Mouse (Mus musculus) neutrophil, adult 83 days (primary cell): Measurements from ENCODE around the gene Ift88. TPM values are rescaled to one million over a fixed set of nuclear protein-coding genes. Genes with fewer than 3 reads are reported as not detected.

Experiments
- total RNA-seq, 2 experiments: library from RNA; stranded (reverse); gene quantifications; one replicate each; pipeline ENCODE4 v1.2.4; 2023

The Ift88 gene
- 1 to 10 TPM; 2.3 to 3.1 TPM for total RNA-seq

GRCm38 (mm10) chr14:57423432-57424211, at the start of gene Ift88:
Gene Ift88, plus strand, starts transcription at chr14:57424062.

GRCm38 (mm10) chr14:57398065-57398757, 25.7 kb upstream of the Ift88 start, which contains the start of gene Cryl1:
Gene Cryl1, minus strand, starts transcription at chr14:57398529.

GRCm38 (mm10) chr14:57524671-57525387, 101.0 kb downstream of the Ift88 start, which contains the start of gene Il17d:
Gene Il17d, plus strand, starts transcription at chr14:57524777.

Other genes starting within 250 kb of the Ift88 start
- gene Cryl1, start 25.5 kb upstream of the Ift88 start, total RNA-seq: 10 to 100 TPM; 14.4 to 14.8 TPM
- not detected for gene Il17d, start 100.7 kb downstream of the Ift88 start, total RNA-seq
- 10 to 100 TPM; 10.5 to 14.5 TPM for gene Eef1akmt1, start 147.6 kb downstream of the Ift88 start, total RNA-seq
- 10 to 100 TPM; 14.7 to 14.9 TPM for gene Xpo4, start 241.4 kb downstream of the Ift88 start, total RNA-seq